Mouse (Mus musculus) ES-CJ7 (cell line): ENCODE results near the gene Slc4a11.

Experiments used
- DNase-seq: peaks from one replicate; pipeline ENCODE4 v3.0.0; 2011; ENCODE audit warnings: low read depth, low spot score

Slc4a11 gene

GRCm38 (mm10) chr2:130697153-130697810, at the start of gene Slc4a11:
Gene Slc4a11, minus strand, starts transcription at chr2:130697519.
- DNase-seq = peak; percentile 94

- DNase-seq = peak; percentile 35
Observed at GRCm38 (mm10) chr2:130743576-130743975, 46.3 kb upstream of the Slc4a11 start.

- no peak for DNase-seq
Observed at GRCm38 (mm10) chr2:130740096-130740495, 42.8 kb upstream of the Slc4a11 start.

DNA sequence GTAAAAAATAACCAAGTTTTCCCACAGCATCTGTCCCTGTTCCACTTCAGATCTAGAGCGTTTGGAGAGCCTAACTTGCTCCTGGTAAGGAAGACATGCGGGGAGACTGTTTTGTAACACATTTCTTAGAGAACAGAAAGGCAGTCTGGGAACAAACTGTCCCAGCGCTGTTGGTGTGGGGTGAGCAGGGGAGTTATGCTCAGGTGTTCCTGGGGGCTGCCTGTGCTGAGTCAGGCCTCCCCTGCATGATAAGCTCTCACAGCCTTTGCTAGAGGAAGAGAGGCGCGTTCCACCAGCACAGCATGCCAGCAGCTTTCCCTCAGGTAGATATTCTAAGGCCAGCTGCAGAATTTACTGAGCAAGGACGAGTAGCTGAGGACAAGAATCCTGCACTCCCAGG, 40.7 kb upstream of the Slc4a11 start:
- no peak for DNase-seq

- no peak for DNase-seq
Observed at GRCm38 (mm10) chr2:130735281-130735680, 38.0 kb upstream of the Slc4a11 start.

- no peak for DNase-seq
Observed at GRCm38 (mm10) chr2:130733444-130733843, 36.1 kb upstream of the Slc4a11 start.

GRCm38 (mm10) chr2:130731855-130732254, 34.5 kb upstream of the Slc4a11 start:
- DNase-seq = no peak

- DNase-seq = no peak
Observed at GRCm38 (mm10) chr2:130730746-130731145, 33.4 kb upstream of the Slc4a11 start.

DNA sequence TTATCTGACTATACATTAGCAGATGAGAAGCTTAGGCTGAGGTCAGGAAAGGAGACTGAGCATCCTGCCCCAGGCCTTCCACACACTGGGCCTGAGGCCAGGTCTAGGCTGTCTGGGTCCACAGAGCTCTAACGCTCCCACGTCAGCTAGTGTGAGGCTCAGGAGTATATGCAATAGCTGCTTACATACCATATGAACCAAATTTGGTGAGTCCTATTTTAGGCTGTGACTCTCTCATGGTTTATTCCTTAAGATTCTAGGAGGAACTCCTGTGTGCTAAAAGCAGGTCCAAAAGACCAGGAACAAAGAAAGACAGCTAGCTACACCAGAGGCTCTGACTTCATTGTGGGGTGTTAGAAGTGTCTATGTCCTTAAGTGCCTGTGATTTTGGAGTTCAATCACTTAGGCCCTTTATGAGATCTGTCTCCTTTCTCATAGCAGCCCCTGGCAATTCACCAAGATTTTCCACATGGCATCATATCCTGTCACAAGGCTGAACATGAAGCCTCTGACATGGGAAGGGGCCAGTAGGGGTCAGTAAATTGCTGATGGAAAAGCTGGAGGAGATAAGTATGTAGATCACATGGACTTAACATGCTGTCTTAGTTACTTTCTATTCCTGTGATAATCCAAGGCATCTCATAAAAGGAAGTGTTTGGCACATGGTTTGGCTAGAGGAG, 31.7 kb upstream of the Slc4a11 start:
- DNase-seq = no peak

- DNase-seq = no peak
Observed at GRCm38 (mm10) chr2:130727752-130728151, 30.4 kb upstream of the Slc4a11 start.

DNA sequence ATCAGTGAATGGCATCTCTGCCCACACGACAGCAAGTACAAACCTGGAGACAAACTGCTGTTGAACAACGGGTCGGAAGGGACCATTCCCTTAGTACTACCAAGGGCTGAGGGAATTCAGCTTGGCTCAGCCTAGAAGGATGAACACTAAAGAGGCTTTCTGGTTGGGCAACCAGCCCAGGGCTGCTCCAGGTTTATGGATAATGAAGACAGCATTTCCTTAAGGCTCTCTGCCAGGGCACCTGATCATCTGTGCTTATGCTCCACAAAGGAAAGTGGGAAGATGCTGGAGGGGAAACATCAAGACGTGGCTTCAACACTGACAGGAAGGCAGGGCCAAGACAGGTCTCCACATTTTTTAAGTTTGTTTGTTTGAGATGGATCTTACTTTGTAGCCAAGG, 27.1 kb upstream of the Slc4a11 start:
- DNase-seq = no peak

GRCm38 (mm10) chr2:130717951-130718350, 20.6 kb upstream of the Slc4a11 start:
- no peak for DNase-seq

DNA sequence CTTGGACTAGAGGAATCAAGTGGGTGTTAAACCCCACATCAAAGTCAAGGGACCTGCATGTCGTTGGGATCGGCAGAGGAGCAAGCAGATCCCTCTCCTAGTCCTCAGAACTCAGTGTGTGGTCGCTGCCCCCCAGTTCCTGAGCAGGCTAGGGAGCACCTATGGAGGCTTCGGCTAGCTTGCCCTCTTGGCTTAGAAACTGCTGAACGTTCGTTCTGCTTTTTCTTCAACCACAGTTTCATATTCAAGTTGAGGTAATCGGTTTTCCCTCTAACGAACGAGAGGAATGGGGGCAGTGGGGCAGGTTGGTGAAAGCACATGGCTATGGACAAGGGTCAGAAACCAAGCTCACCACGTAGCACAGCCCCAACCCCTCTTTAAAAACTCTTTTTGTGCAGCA, 9.7 kb upstream of the Slc4a11 start:
- DNase-seq = no peak

DNA sequence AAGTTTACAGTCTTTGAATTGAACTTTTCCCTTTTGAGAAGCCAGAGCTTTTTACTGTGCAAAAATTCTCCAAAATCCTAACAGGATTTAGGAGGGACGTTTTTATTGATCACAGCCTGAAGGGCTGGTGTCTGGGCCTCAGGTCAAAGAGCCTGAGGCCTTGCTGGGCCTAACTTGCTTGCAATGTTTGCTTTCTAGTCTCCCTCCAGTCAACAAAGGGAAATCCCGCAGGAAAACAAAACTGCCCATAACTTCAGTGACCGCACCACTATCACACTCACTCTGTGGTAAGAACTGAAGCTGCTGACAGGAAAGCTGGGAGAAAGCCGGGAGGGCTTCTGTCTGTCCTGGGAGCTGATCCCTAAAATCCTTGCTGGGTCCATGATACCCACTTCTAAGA, 9.3 kb upstream of the Slc4a11 start:
- DNase-seq = no peak

DNA sequence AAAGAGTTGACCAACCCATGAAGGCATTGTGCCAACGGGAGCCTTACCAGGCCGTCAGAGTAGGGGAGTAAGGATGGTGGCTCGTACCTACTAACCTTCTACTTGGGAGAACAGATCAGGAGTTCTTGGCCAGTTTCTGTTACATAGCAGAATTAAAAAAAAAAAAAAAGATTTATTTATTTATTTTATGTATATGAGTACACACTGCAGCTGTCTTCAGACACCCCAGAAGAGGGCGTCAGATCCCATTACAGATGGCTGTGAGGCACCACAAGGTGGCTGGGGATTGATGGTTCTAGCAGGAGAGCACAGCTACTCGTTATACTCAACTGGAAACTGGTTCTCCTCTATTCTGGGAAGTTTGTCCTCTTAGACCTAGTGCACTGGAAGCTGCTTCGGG, 7.9 kb upstream of the Slc4a11 start:
- no peak for DNase-seq

GRCm38 (mm10) chr2:130704040-130705001, 7.0 kb upstream of the Slc4a11 start:
- DNase-seq = no peak

DNA sequence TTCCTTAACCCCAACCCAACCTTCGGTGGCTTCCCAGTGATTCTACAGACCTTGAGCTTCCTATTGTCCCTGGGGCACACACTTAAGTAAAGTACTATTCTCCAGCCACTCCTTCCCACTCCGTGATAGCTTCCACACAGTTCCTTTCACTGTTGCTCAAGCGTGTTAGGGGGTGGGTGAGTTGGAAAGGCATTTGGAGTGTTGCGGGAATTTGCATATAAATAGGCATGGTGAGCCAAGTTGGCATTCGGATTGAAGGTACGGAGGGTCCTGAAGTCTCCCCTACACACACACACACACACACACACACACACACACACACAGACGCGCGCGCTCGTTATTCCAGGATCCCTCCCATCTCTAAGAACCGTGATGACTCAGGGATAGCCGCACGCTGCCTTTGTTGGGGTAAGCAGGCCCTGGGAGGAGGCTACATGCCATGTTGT, 525 bp upstream of the Slc4a11 start:
- peak; percentile 79 for DNase-seq

DNA sequence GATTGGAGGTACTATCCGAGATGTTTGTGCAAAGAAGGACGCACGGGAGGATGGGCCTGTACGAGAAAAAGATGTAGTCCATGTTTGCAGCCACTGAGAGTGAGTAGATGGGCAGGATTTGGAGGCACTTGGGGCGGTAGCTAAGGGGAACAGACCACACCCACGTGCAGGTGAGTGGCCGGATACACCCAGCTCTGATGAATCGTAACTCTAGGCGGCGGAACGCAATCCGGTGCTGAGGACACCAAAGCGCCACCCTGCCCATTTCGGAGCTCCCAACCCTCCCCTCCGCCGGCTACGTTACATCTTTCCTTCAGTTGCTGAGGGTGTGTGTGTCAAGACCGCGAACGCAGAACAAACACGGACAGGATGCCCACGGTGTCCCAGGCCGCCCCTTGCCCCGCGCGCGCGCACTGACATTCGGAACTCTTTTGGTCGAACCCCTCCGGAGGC, 593 bp downstream of the Slc4a11 start:
- peak; percentile 69 for DNase-seq

- DNase-seq = no peak
Observed at GRCm38 (mm10) chr2:130693563-130693962, 3.8 kb downstream of the Slc4a11 start.

- DNase-seq = no peak
Observed at GRCm38 (mm10) chr2:130689011-130689410, 8.3 kb downstream of the Slc4a11 start.

- no peak for DNase-seq
Observed at GRCm38 (mm10) chr2:130685426-130685825, 11.9 kb downstream of the Slc4a11 start.

- DNase-seq = no peak
Observed at GRCm38 (mm10) chr2:130681531-130681930, 15.8 kb downstream of the Slc4a11 start.
